Mouse (Mus musculus) forebrain, embryonic 12.5 days (tissue): Measurements from ENCODE around the gene Dysf. TPM values are rescaled to one million over a fixed set of nuclear protein-coding genes. Genes with fewer than 3 reads are reported as not detected.

Source experiments
- ATAC-seq: fragments of 200-750 bp; cut with Nextera tagmentation; 2 replicates; pipeline ENCODE4 v1.8.0; 2017; ENCODE audit warnings: moderate TSS enrichment; ENCODE audit not compliant: low FRiP score
- H3K27ac ChIP-seq: fragments of 300-500 bp; sonication (generic); 2 replicates; pipeline ENCODE4 v1.5.1; 2016; ENCODE audit warnings: mild to moderate bottlenecking
- H3K27me3 ChIP-seq: fragments of 300-500 bp; sonication (generic); 2 replicates; pipeline ENCODE4 v1.6.1; 2016; ENCODE audit warnings: mild to moderate bottlenecking
- H3K36me3 ChIP-seq: fragments of 300-500 bp; sonication (generic); replicated peaks from 2 replicates; pipeline ENCODE4 v1.6.1; 2016; ENCODE audit warnings: mild to moderate bottlenecking
- H3K4me1 ChIP-seq: fragments of 300-500 bp; sonication (generic); 2 replicates; pipeline ENCODE4 v1.6.1; 2016
- H3K4me2 ChIP-seq: fragments of 300-500 bp; sonication (generic); 2 replicates; pipeline ENCODE4 v1.6.1; 2016; ENCODE audit warnings: mild to moderate bottlenecking, moderate library complexity
- H3K4me3 ChIP-seq: fragments of 300-500 bp; sonication (generic); replicated peaks from 2 replicates; pipeline ENCODE4 v1.5.1; 2016; ENCODE audit warnings: mild to moderate bottlenecking
- H3K9ac ChIP-seq: fragments of 300-500 bp; sonication (generic); 2 replicates; pipeline ENCODE4 v1.6.1; 2016; ENCODE audit warnings: mild to moderate bottlenecking
- H3K9me3 ChIP-seq: fragments of 300-500 bp; sonication (generic); 2 replicates; pipeline ENCODE4 v1.6.1; 2016
- WGBS: fragments of 180-500 bp; shearing (Covaris S2); methylation state at CpG from one replicate; pipeline ENCODE4 v1.1.7; 2016; 5-methylcytosine and 5-hydroxymethylcytosine counted together
- polyA plus RNA-seq: library from polyadenylated mRNA; unstranded; fragments of >200 nt; fragmentation: Nextera tagmentation; extraction: Ambion mirVana; gene quantifications from 2 replicates; pipeline ENCODE4 v1.2.1, GENCODE M21; 2016

Dysf gene
- polyA plus RNA-seq, 1 experiment from 2014 or later, result 3.7 TPM

- H3K36me3 ChIP-seq, result no peaks in the 10 kb centered on the region
- H3K9me3 ChIP-seq, result no peaks in the 10 kb centered on the region
- H3K4me3 ChIP-seq, result no peak overlapping the region
- 87% methylated on average over 2 of the region's 2 CpGs for WGBS
- H3K27ac ChIP-seq, result no peak overlapping the region
- no peak for ATAC-seq
- H3K4me2 ChIP-seq, result no peak overlapping the region
- H3K4me1 ChIP-seq, result no peaks in the 10 kb centered on the region
- no peaks in the 10 kb centered on the region for H3K27me3 ChIP-seq
- no peak overlapping the region for H3K9ac ChIP-seq
Observed at GRCm38 (mm10) chr6:84128229-84128628, 119.8 kb downstream of the Dysf start.

GRCm38 (mm10) chr6:84130867-84131266 is 122.5 kb downstream of the Dysf start:
- no peak for ATAC-seq
- H3K9me3 ChIP-seq, result no peaks in the 10 kb centered on the region
- 91% methylated on average over 4 of the region's 4 CpGs for WGBS

GRCm38 (mm10) chr6:84131539-84131938 is 123.1 kb downstream of the Dysf start:
- no peak overlapping the region for H3K4me3 ChIP-seq
- no peak overlapping the region for H3K4me2 ChIP-seq
- ATAC-seq, result no peak
- peaks cover 11% of the 10 kb centered on the region for H3K4me1 ChIP-seq
- WGBS, result 80% methylated on average over 9 of the region's 9 CpGs
- no peak overlapping the region for H3K9ac ChIP-seq
- no peaks in the 10 kb centered on the region for H3K9me3 ChIP-seq
- H3K27ac ChIP-seq, result no peak overlapping the region
- no peaks in the 10 kb centered on the region for H3K36me3 ChIP-seq
- no peaks in the 10 kb centered on the region for H3K27me3 ChIP-seq

More at GRCm38 (mm10) chr6:84130867-84131266, 122.5 kb downstream of the Dysf start:
- H3K27ac ChIP-seq, result no peak overlapping the region
- H3K9ac ChIP-seq, result no peak overlapping the region
- peaks cover 11% of the 10 kb centered on the region for H3K4me1 ChIP-seq
- H3K36me3 ChIP-seq, result no peaks in the 10 kb centered on the region
- H3K27me3 ChIP-seq, result no peaks in the 10 kb centered on the region
- H3K4me3 ChIP-seq, result no peak overlapping the region
- H3K4me2 ChIP-seq, result no peak overlapping the region

- WGBS, result 70% methylated on average over 7 of the region's 7 CpGs
- Histone ChIP-seq H3K27ac (no peak overlapping the region), H3K9me3 (no peaks in the 10 kb centered on the region), H3K4me3 (no peak overlapping the region), H3K9ac (no peak overlapping the region), H3K4me2 (no peak overlapping the region), H3K4me1 (peaks cover 11% of the 10 kb centered on the region), H3K36me3 (no peaks in the 10 kb centered on the region), H3K27me3 (no peaks in the 10 kb centered on the region)
- ATAC-seq, result no peak
Observed at GRCm38 (mm10) chr6:84133053-84133452, 124.7 kb downstream of the Dysf start.

- Histone ChIP-seq H3K27me3 (no peaks in the 10 kb centered on the region), H3K27ac (0 out of 2 replicates have a peak overlapping the region, but pooled peaks have one; percentile 65), H3K36me3 (no peaks in the 10 kb centered on the region), H3K4me1 (peaks cover 11% of the 10 kb centered on the region), H3K4me2 (no peak overlapping the region), H3K4me3 (no peak overlapping the region), H3K9me3 (no peaks in the 10 kb centered on the region), H3K9ac (no peak overlapping the region)
- 71% methylated on average over 6 of the region's 7 CpGs for WGBS
- ATAC-seq, result no peak; the same call in 1 of the 2 replicates
Observed at GRCm38 (mm10) chr6:84133996-84134721, 125.8 kb downstream of the Dysf start.

- Histone ChIP-seq H3K9ac (no peak overlapping the region), H3K4me1 (peaks cover 11% of the 10 kb centered on the region), H3K4me2 (peak overlapping the region; percentile 26), H3K9me3 (no peaks in the 10 kb centered on the region), H3K27ac (peak overlapping the region; percentile 65; the same call in 1 of the 2 replicates), H3K27me3 (no peaks in the 10 kb centered on the region), H3K36me3 (no peaks in the 10 kb centered on the region), H3K4me3 (no peak overlapping the region)
- ATAC-seq, result peak; percentile 88
- 33% methylated on average over 22 of the region's 23 CpGs for WGBS
Observed at GRCm38 (mm10) chr6:84134722-84135394, 126.5 kb downstream of the Dysf start.

- Histone ChIP-seq H3K4me2 (no peak overlapping the region), H3K27me3 (no peaks in the 10 kb centered on the region), H3K27ac (no peak overlapping the region), H3K9ac (no peak overlapping the region), H3K9me3 (no peaks in the 10 kb centered on the region), H3K36me3 (no peaks in the 10 kb centered on the region), H3K4me1 (peaks cover 11% of the 10 kb centered on the region), H3K4me3 (no peak overlapping the region)
- WGBS, result 95% methylated on average over 9 of the region's 9 CpGs
- ATAC-seq, result no peak
Observed at GRCm38 (mm10) chr6:84135709-84136108, 127.3 kb downstream of the Dysf start.

GRCm38 (mm10) chr6:84136345-84136744 is 128.0 kb downstream of the Dysf start:
- ATAC-seq, result no peak
- 92% methylated on average over 11 of the region's 11 CpGs for WGBS
- no peaks in the 10 kb centered on the region for H3K27me3 ChIP-seq
- H3K9me3 ChIP-seq, result no peaks in the 10 kb centered on the region
- H3K9ac ChIP-seq, result no peak overlapping the region
- H3K4me1 ChIP-seq, result peaks cover 11% of the 10 kb centered on the region
- H3K36me3 ChIP-seq, result no peaks in the 10 kb centered on the region
- H3K4me2 ChIP-seq, result no peak overlapping the region
- H3K27ac ChIP-seq, result no peak overlapping the region
- H3K4me3 ChIP-seq, result no peak overlapping the region

GRCm38 (mm10) chr6:84139932-84140331 is 131.5 kb downstream of the Dysf start:
- no peaks in the 10 kb centered on the region for H3K27me3 ChIP-seq
- no peak for ATAC-seq
- H3K36me3 ChIP-seq, result no peaks in the 10 kb centered on the region
- no peaks in the 10 kb centered on the region for H3K9me3 ChIP-seq
- H3K9ac ChIP-seq, result no peak overlapping the region
- 88% methylated on average over 14 of the region's 14 CpGs for WGBS
- H3K27ac ChIP-seq, result no peak overlapping the region
- H3K4me3 ChIP-seq, result no peak overlapping the region
- peaks cover 9% of the 10 kb centered on the region for H3K4me1 ChIP-seq
- H3K4me2 ChIP-seq, result no peak overlapping the region

GRCm38 (mm10) chr6:84142481-84142880 is 134.1 kb downstream of the Dysf start:
- H3K27ac ChIP-seq, result no peak overlapping the region
- H3K9ac ChIP-seq, result no peak overlapping the region
- ATAC-seq, result no peak
- no peak overlapping the region for H3K4me2 ChIP-seq
- H3K4me1 ChIP-seq, result 0 out of 2 replicates have a peak, but pooled peaks cover 5% of the 10 kb centered on the region
- H3K36me3 ChIP-seq, result no peaks in the 10 kb centered on the region
- WGBS, result 86% methylated on average over 9 of the region's 9 CpGs
- H3K4me3 ChIP-seq, result no peak overlapping the region
- H3K9me3 ChIP-seq, result no peaks in the 10 kb centered on the region
- no peaks in the 10 kb centered on the region for H3K27me3 ChIP-seq

- Histone ChIP-seq H3K27me3 (no peaks in the 10 kb centered on the region), H3K27ac (no peak overlapping the region), H3K9me3 (no peaks in the 10 kb centered on the region), H3K4me2 (no peak overlapping the region), H3K36me3 (no peaks in the 10 kb centered on the region), H3K9ac (no peak overlapping the region), H3K4me3 (no peak overlapping the region), H3K4me1 (0 out of 2 replicates have a peak, but pooled peaks cover 5% of the 10 kb centered on the region)
- ATAC-seq, result no peak
- WGBS, result 81% methylated on average over 1 of the region's 1 CpGs
Observed at GRCm38 (mm10) chr6:84143328-84143727, 134.9 kb downstream of the Dysf start.

- ATAC-seq, result no peak
- Histone ChIP-seq H3K36me3 (no peaks in the 10 kb centered on the region), H3K27me3 (no peaks in the 10 kb centered on the region), H3K9me3 (no peaks in the 10 kb centered on the region), H3K27ac (no peak overlapping the region), H3K4me2 (no peak overlapping the region), H3K4me3 (no peak overlapping the region), H3K9ac (no peak overlapping the region), H3K4me1 (0 out of 2 replicates have a peak, but pooled peaks cover 5% of the 10 kb centered on the region)
- WGBS, result 77% methylated on average over 4 of the region's 4 CpGs
Observed at GRCm38 (mm10) chr6:84144393-84144792, 136.0 kb downstream of the Dysf start.
